Mouse (Mus musculus): ENCODE measurements around the gene Sec22b. TPM values are rescaled to one million over a fixed set of nuclear protein-coding genes. Genes with fewer than 3 reads are reported as not detected.

Sec22b gene
- polyA plus RNA-seq, 2 experiments = 22.6 to 63.5 TPM

GRCm38 (mm10) chr3:97887785-97888167, 13.2 kb upstream of the Sec22b start:
- H3K9me3 ChIP-seq (ENCODE audit: control insufficient read depth, low read length) = no peaks in the 10 kb centered on the region
- no peak overlapping the region for H3K4me3 ChIP-seq (ENCODE audit: insufficient read depth in 1 of 2, low read depth in 2 of 2, low read length in 2 of 2)
- no peaks in the 10 kb centered on the region for H3K4me1 ChIP-seq (replicated peaks; ENCODE audit: control insufficient read depth in 2 of 2, insufficient read depth in 2 of 2, low read length in 1 of 2)
- no peaks in the 10 kb centered on the region for H3K36me3 ChIP-seq (replicated peaks; ENCODE audit: control insufficient read depth, insufficient read depth, low read depth)
- no peak overlapping the region for H3K4me2 ChIP-seq (ENCODE audit: low read depth)
- no peak overlapping the region for H3K27ac ChIP-seq
- peaks cover 16% of the 10 kb centered on the region for H3K27me3 ChIP-seq (ENCODE audit: control insufficient read depth, insufficient read depth, low read length)
- TF ChIP-seq CTCF (IDR thresholded peaks at IDR 0.05; ENCODE audit: low read depth) = no peak
- TF ChIP-seq EP300 (IDR thresholded peaks at IDR 0.05; ENCODE audit: low read depth) = no peak
- WGBS (ENCODE audit: insufficient replicate concordance) = 54% methylated on average over 5 of the region's 5 CpGs
- ATAC-seq (ENCODE audit: insufficient read depth) (no peak), DNase-seq (ENCODE audit: low read depth in 3 of 3, low spot score in 3 of 3) (no peak)
- no peak overlapping the region for H3K9ac ChIP-seq (replicated peaks)

DNA sequence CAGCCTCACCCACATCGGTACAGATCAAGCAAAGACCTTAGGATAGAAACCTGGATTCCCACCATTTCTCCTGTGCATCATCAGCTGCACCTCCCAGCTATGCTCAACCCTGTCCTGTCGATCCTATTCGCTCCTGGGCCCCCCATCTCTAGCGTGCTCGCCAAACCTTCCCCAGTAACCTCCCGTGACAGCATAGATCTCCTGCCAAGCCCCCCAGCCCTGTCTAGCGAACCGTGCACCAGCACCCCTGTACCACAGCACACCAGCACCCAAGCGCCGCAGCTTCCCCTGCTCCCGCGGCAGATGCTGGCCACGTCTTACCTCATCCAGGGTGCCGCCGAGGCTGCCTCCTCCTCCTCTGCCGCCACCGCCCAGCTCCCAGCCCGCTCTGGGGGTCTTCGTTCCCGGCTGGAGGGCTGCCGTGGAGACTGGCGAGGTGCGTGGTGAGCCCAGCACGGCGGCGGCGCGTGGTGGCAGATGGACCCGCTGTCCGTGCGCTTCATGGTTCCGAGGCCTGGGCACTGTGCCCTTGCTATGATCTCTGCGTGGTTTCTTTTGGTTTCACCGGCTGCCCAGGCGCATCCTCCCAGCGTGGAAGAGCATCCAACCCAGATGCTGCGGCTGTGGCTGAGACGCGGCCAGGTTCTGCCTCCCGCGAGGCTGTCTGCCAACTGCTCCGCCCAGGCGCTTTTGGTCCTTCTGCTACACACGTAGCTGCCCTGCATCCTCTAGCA, 12.7 kb upstream of the Sec22b start, which contains the start of gene Pde4dip:
TSS of gene Pde4dip (minus strand) at position 540 of the 734 bp plus-strand sequence.
- Histone ChIP-seq H3K36me3 (replicated peaks; ENCODE audit: control insufficient read depth, insufficient read depth, low read depth) (no peaks in the 10 kb centered on the region), H3K27me3 (ENCODE audit: control insufficient read depth, insufficient read depth, low read length) (peaks cover 16% of the 10 kb centered on the region), H3K9me3 (ENCODE audit: control insufficient read depth, low read length) (no peaks in the 10 kb centered on the region), H3K4me3 (ENCODE audit: insufficient read depth in 1 of 2, low read depth in 2 of 2, low read length in 2 of 2) (peak within 1 kb of the TSS in 1 of 2 experiments; percentile 26; a peak in 2 of 4 replicates), H3K4me2 (ENCODE audit: low read depth) (peak within 1 kb of the TSS; percentile 41), H3K4me1 (replicated peaks; ENCODE audit: control insufficient read depth in 2 of 2, insufficient read depth in 2 of 2, low read length in 1 of 2) (no peaks in the 10 kb centered on the region), H3K9ac (replicated peaks) (no peak within 1 kb of the TSS), H3K27ac (no peak within 1 kb of the TSS)
- ATAC-seq (ENCODE audit: insufficient read depth) (no peak), DNase-seq (ENCODE audit: low read depth in 3 of 3, low spot score in 3 of 3) (no peak)
- 3% methylated on average over 44 of the region's 44 CpGs for WGBS (ENCODE audit: insufficient replicate concordance)
- no peak for TF ChIP-seq EP300 (IDR thresholded peaks at IDR 0.05; ENCODE audit: low read depth)
- no peak for TF ChIP-seq CTCF (IDR thresholded peaks at IDR 0.05; ENCODE audit: low read depth)

- 12% methylated on average over 6 of the region's 6 CpGs for WGBS (ENCODE audit: insufficient replicate concordance)
- no peak for TF ChIP-seq CTCF (IDR thresholded peaks at IDR 0.05; ENCODE audit: low read depth)
- no peaks in the 10 kb centered on the region for H3K9me3 ChIP-seq (ENCODE audit: control insufficient read depth, low read length)
- no peaks in the 10 kb centered on the region for H3K4me1 ChIP-seq (replicated peaks; ENCODE audit: control insufficient read depth in 2 of 2, insufficient read depth in 2 of 2, low read length in 1 of 2)
- H3K4me2 ChIP-seq (ENCODE audit: low read depth) = no peak overlapping the region
- no peak overlapping the region for H3K27ac ChIP-seq
- no peak overlapping the region for H3K9ac ChIP-seq (replicated peaks)
- peaks cover 16% of the 10 kb centered on the region for H3K27me3 ChIP-seq (ENCODE audit: control insufficient read depth, insufficient read depth, low read length)
- no peaks in the 10 kb centered on the region for H3K36me3 ChIP-seq (replicated peaks; ENCODE audit: control insufficient read depth, insufficient read depth, low read depth)
- no peak for DNase-seq (ENCODE audit: low read depth in 3 of 3, low spot score in 3 of 3)
- H3K4me3 ChIP-seq (ENCODE audit: insufficient read depth in 1 of 2, low read depth in 2 of 2, low read length in 2 of 2) = no peak overlapping the region
- ATAC-seq (ENCODE audit: insufficient read depth) = no peak
These were observed 10.8 kb upstream of the Sec22b start for GRCm38 (mm10) chr3:97890205-97890604.

GRCm38 (mm10) chr3:97894695-97895094, 6.3 kb upstream of the Sec22b start:
- H3K9ac ChIP-seq (replicated peaks) = no peak overlapping the region
- ATAC-seq (ENCODE audit: insufficient read depth) = no peak
- H3K4me3 ChIP-seq (ENCODE audit: insufficient read depth in 1 of 2, low read depth in 2 of 2, low read length in 2 of 2) = no peak overlapping the region
- WGBS (ENCODE audit: insufficient replicate concordance) = 31% methylated on average over 6 of the region's 6 CpGs
- no peaks in the 10 kb centered on the region for H3K4me1 ChIP-seq (replicated peaks; ENCODE audit: control insufficient read depth in 2 of 2, insufficient read depth in 2 of 2, low read length in 1 of 2)
- H3K4me2 ChIP-seq (ENCODE audit: low read depth) = no peak overlapping the region
- H3K9me3 ChIP-seq (ENCODE audit: control insufficient read depth, low read length) = no peaks in the 10 kb centered on the region
- TF ChIP-seq CTCF (IDR thresholded peaks at IDR 0.05; ENCODE audit: low read depth) (peak; percentile 86), EP300 (IDR thresholded peaks at IDR 0.05; ENCODE audit: low read depth) (no peak)
- H3K27me3 ChIP-seq (ENCODE audit: control insufficient read depth, insufficient read depth, low read length) = no peaks in the 10 kb centered on the region
- no peak overlapping the region for H3K27ac ChIP-seq
- no peaks in the 10 kb centered on the region for H3K36me3 ChIP-seq (replicated peaks; ENCODE audit: control insufficient read depth, insufficient read depth, low read depth)
- DNase-seq (ENCODE audit: low read depth in 3 of 3, low spot score in 3 of 3) = peak in 1 of 3 experiments; percentile 9

DNA sequence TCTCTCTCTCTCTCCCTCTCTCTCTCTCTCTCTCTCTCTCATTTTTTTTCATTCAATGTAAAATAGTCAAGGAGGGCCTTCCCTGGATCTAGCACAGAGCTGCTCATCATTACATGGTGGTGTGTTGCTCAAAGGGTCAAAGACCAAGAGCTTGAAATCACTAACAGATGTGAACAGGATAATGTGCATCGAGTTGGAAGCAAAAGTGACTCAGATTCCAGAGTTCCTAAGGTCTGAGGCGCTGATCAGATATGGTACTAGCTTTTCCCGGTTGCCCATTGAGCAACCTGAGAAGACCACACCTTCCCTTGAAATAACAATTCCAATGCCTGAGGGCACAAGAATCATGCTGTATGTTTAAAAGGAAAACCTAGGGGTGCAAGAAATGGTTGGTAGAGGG, 2.6 kb upstream of the Sec22b start:
- ATAC-seq (ENCODE audit: insufficient read depth) (no peak), DNase-seq (ENCODE audit: low read depth in 3 of 3, low spot score in 3 of 3) (no peak)
- no peak overlapping the region for H3K4me3 ChIP-seq (ENCODE audit: insufficient read depth in 1 of 2, low read depth in 2 of 2, low read length in 2 of 2)
- no peak overlapping the region for H3K27ac ChIP-seq
- TF ChIP-seq EP300 (IDR thresholded peaks at IDR 0.05; ENCODE audit: low read depth) = no peak
- WGBS (ENCODE audit: insufficient replicate concordance) = 59% methylated on average over 3 of the region's 3 CpGs
- H3K9me3 ChIP-seq (ENCODE audit: control insufficient read depth, low read length) = no peaks in the 10 kb centered on the region
- no peaks in the 10 kb centered on the region for H3K27me3 ChIP-seq (ENCODE audit: control insufficient read depth, insufficient read depth, low read length)
- H3K9ac ChIP-seq (replicated peaks) = no peak overlapping the region
- H3K4me2 ChIP-seq (ENCODE audit: low read depth) = no peak overlapping the region
- H3K4me1 ChIP-seq (replicated peaks; ENCODE audit: control insufficient read depth in 2 of 2, insufficient read depth in 2 of 2, low read length in 1 of 2) = peaks cover 4 to 7% of the 10 kb centered on the region in 2 experiments
- no peaks in the 10 kb centered on the region for H3K36me3 ChIP-seq (replicated peaks; ENCODE audit: control insufficient read depth, insufficient read depth, low read depth)

All from liver, embryonic 14.5 days (tissue).